Mouse (Mus musculus) large intestine, adult 2 months (tissue): ENCODE measurements around the gene Hook2. TPM values are rescaled to one million over a fixed set of nuclear protein-coding genes. Genes with fewer than 3 reads are reported as not detected.

ENCODE experiments used
- DNase-seq: peaks from one replicate; pipeline ENCODE4 v3.0.0-alpha.2; 2012; ENCODE audit warnings: low read depth, low spot score
- WGBS: fragments of 180-500 bp; shearing (Covaris S2); methylation state at CpG from one replicate; pipeline ENCODE4 v1.1.7; 2018; 5-methylcytosine and 5-hydroxymethylcytosine counted together
- polyA plus RNA-seq: library from polyadenylated mRNA; depleted of rRNA; stranded (reverse); fragments of >200 nt; gene quantifications from 2 replicates; pipeline ENCODE4 v1.2.3, GENCODE M21; 2012

Hook2 gene
- polyA plus RNA-seq, 1 experiment: 33.8 TPM

GRCm38 (mm10) chr8:84970135-84970790, 20.1 kb upstream of the Hook2 start:
- DNase-seq: no peak
- 5% methylated on average over 21 of the region's 21 CpGs for WGBS

- 67% methylated on average over 5 of the region's 5 CpGs for WGBS
- DNase-seq: no peak
Observed at GRCm38 (mm10) chr8:84970913-84971312, 19.5 kb upstream of the Hook2 start.

- no peak for DNase-seq
- WGBS: 92% methylated on average over 1 of the region's 1 CpGs
Observed at GRCm38 (mm10) chr8:84973079-84973478, 17.3 kb upstream of the Hook2 start.

- DNase-seq: no peak
- WGBS: 38% methylated on average over 4 of the region's 4 CpGs
Observed at GRCm38 (mm10) chr8:84973803-84974542, 16.4 kb upstream of the Hook2 start.

GRCm38 (mm10) chr8:84974543-84975142, 15.8 kb upstream of the Hook2 start:
- no peak for DNase-seq

GRCm38 (mm10) chr8:84975434-84975833, 15.0 kb upstream of the Hook2 start:
- DNase-seq: no peak
- 27% methylated on average over 7 of the region's 7 CpGs for WGBS

More at GRCm38 (mm10) chr8:84974543-84975142, 15.8 kb upstream of the Hook2 start:
- 63% methylated on average over 8 of the region's 8 CpGs for WGBS

GRCm38 (mm10) chr8:84976031-84976762, 14.2 kb upstream of the Hook2 start:
- DNase-seq: no peak
- WGBS: under 1% methylated on average over 59 of the region's 61 CpGs

- no peak for DNase-seq
- WGBS: under 1% methylated on average over 25 of the region's 25 CpGs
Observed at GRCm38 (mm10) chr8:84976763-84977434, 13.5 kb upstream of the Hook2 start.

- under 1% methylated on average over 70 of the region's 70 CpGs for WGBS
- DNase-seq: no peak
Observed at GRCm38 (mm10) chr8:84977435-84978247, 12.8 kb upstream of the Hook2 start.

GRCm38 (mm10) chr8:84978248-84978940, 12.0 kb upstream of the Hook2 start, which contains the start of gene Junb:
Junb (minus strand) TSS chr8:84978718.
- DNase-seq: no peak
- under 1% methylated on average over 62 of the region's 63 CpGs for WGBS

GRCm38 (mm10) chr8:84979599-84980421, 10.6 kb upstream of the Hook2 start:
- 1% methylated on average over 42 of the region's 42 CpGs for WGBS
- no peak for DNase-seq

- WGBS: 12% methylated on average over 11 of the region's 11 CpGs
- DNase-seq: no peak
Observed at GRCm38 (mm10) chr8:84980622-84981358, 9.6 kb upstream of the Hook2 start.

GRCm38 (mm10) chr8:84981644-84982498, 8.5 kb upstream of the Hook2 start:
- WGBS: 36% methylated on average over 15 of the region's 15 CpGs
- DNase-seq: no peak

GRCm38 (mm10) chr8:84982499-84983011, 7.8 kb upstream of the Hook2 start:
- DNase-seq: no peak
- 49% methylated on average over 3 of the region's 3 CpGs for WGBS

GRCm38 (mm10) chr8:84984294-84985048, 5.9 kb upstream of the Hook2 start:
- no peak for DNase-seq
- 4% methylated on average over 16 of the region's 16 CpGs for WGBS
